Mouse (Mus musculus) testis, adult 2 months (tissue): ENCODE results near the gene Lama2.

Source experiments
- CTCF ChIP-seq: fragments of 200-500 bp; IDR thresholded peaks from 2 replicates; pipeline ENCODE4 v1.5.1; 2012; ENCODE audit warnings: low read depth, mild to moderate bottlenecking, inconsistent platforms, low read length, moderate library complexity; ENCODE audit not compliant: control insufficient read depth, insufficient read depth, insufficient replicate concordance
- POLR2A ChIP-seq: fragments of 200-500 bp; IDR thresholded peaks from 2 replicates; pipeline ENCODE4 v1.6.1; 2012; ENCODE audit warnings: low read depth, mild to moderate bottlenecking, inconsistent platforms, low read length, moderate library complexity; ENCODE audit not compliant: control insufficient read depth

DNA sequence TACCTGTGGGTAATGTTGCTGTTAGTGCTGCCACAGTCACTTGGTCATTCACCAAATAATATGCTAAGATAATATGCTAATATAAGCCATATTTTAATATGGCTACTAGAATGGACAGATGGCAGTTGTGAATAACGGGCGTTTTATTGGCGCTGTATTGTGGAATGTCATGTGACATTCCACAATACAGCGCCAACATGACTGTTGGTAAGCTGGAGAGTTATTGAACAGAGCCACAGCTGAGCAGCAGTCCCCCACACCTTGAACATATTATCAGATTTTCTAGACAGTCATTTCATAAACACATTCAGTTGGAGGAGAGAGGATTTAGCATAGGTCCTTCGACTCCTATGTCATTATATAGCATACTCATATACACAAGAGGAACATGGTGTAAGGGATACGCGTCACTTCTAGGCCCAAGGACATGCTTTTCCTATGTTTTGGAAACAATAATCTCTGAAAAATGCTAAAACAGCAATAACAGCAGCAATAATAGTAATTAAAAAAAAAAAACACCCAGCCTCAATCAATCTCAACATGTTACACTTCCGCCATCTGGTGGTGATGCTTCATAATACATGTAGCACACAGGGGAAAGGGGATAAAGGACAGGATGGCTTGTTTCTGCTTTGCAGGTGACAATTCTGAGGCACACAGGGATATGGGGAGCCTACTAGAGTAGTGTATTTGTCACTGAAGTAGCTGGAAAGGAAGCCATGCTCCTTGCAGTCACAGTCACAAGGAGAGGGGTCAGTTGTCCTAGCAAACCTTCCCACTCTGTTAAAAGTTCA lies 624.2 kb downstream of the Lama2 start:
- TF ChIP-seq CTCF (no peak), POLR2A (no peak)
